Mouse (Mus musculus) hindbrain, embryonic 12.5 days (tissue): ENCODE measurements at regions not wholly inside any gene's neighbourhood (a gene's known extent, or its start where the extent isn't known, plus 50 kb on each side); places are given as distances from the start of the nearest gene placed in this dataset.

Experiments used
- ATAC-seq: fragments of 200-750 bp; cut with Nextera tagmentation; 2 replicates; pipeline ENCODE4 v1.8.0; 2017; ENCODE audit warnings: moderate TSS enrichment; ENCODE audit not compliant: low FRiP score
- H3K27ac ChIP-seq: fragments of 300-500 bp; sonication (generic); 2 replicates; pipeline ENCODE4 v1.5.1; 2016; ENCODE audit warnings: mild to moderate bottlenecking
- H3K27me3 ChIP-seq: fragments of 300-500 bp; sonication (generic); 2 replicates; pipeline ENCODE4 v1.6.1; 2016; ENCODE audit warnings: mild to moderate bottlenecking
- H3K36me3 ChIP-seq: fragments of 300-500 bp; sonication (generic); 2 replicates; pipeline ENCODE4 v1.6.1; 2016; ENCODE audit warnings: mild to moderate bottlenecking
- H3K4me1 ChIP-seq: fragments of 300-500 bp; sonication (generic); 2 replicates; pipeline ENCODE4 v1.6.1; 2016
- H3K4me2 ChIP-seq: fragments of 300-500 bp; sonication (generic); replicated peaks from 2 replicates; pipeline ENCODE4 v1.6.1; 2016; ENCODE audit warnings: mild to moderate bottlenecking
- H3K4me3 ChIP-seq: fragments of 300-500 bp; sonication (generic); 2 replicates; pipeline ENCODE4 v1.5.1; 2016; ENCODE audit warnings: mild to moderate bottlenecking
- H3K9ac ChIP-seq: fragments of 300-500 bp; sonication (generic); 2 replicates; pipeline ENCODE4 v1.6.1; 2016; ENCODE audit warnings: mild to moderate bottlenecking, moderate library complexity
- H3K9me3 ChIP-seq: fragments of 300-500 bp; sonication (generic); replicated peaks from 2 replicates; pipeline ENCODE4 v1.6.1; 2016; ENCODE audit warnings: mild to moderate bottlenecking
- WGBS: fragments of 180-500 bp; shearing (Covaris S2); methylation state at CpG from one replicate; pipeline ENCODE4 v1.1.7; 2016; 5-methylcytosine and 5-hydroxymethylcytosine counted together

DNA sequence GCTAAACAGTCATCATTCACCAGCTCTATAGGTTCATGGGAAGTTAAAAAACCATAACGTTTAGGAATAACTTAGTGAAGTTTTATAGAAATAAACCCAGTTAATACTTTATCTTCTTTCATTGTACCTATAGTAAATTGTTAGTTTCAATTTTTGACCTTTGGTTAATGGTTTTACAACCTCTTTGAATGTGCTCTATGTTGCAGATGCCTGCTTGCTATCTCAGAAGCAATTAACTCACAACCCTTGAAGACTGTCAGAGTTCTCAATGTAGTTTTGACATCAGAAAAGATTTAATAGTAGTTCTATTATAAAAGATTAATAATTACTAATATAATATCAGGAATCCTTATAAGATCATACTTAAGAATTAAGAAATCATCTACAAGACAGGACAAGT is 294.8 kb upstream of the St8sia4 start:
- Histone ChIP-seq H3K4me2 (no peak overlapping the region), H3K4me3 (no peak overlapping the region), H3K27ac (no peak overlapping the region), H3K9ac (no peak overlapping the region), H3K9me3 (no peaks in the 10 kb centered on the region), H3K4me1 (no peaks in the 10 kb centered on the region), H3K36me3 (no peaks in the 10 kb centered on the region), H3K27me3 (no peaks in the 10 kb centered on the region)
- WGBS: 87% methylated on average over 1 of the region's 1 CpGs
- ATAC-seq: no peak
